Mouse (Mus musculus) forebrain, embryonic 16.5 days (tissue): ENCODE measurements at regions not wholly inside any gene's neighbourhood (a gene's known extent, or its start where the extent isn't known, plus 50 kb on each side); places are given as distances from the start of the nearest gene placed in this dataset.
"Not testable (repeated sequence)": the region's sequence is repeated elsewhere in the genome, so short reads cannot be mapped to it uniquely, and the experiment has no call there.

Source experiments
- ATAC-seq: fragments of 200-750 bp; cut with Nextera tagmentation; 2 replicates; pipeline ENCODE4 v1.8.0; 2017; ENCODE audit warnings: mild to moderate bottlenecking, moderate library complexity
- H3K27ac ChIP-seq: fragments of 300-500 bp; sonication (generic); 2 replicates; pipeline ENCODE4 v1.5.1; 2014; ENCODE audit warnings: low read length, control low read depth
- H3K27me3 ChIP-seq: fragments of 300-500 bp; sonication (generic); replicated peaks from 2 replicates; pipeline ENCODE4 v1.6.1; 2014; ENCODE audit warnings: low read length; ENCODE audit not compliant: control insufficient read depth, insufficient read depth
- H3K36me3 ChIP-seq: fragments of 300-500 bp; sonication (generic); 2 replicates; pipeline ENCODE4 v1.6.1; 2014; ENCODE audit not compliant: control insufficient read depth, insufficient read depth
- H3K4me1 ChIP-seq: fragments of 300-500 bp; sonication (generic); replicated peaks from 2 replicates; pipeline ENCODE4 v1.6.1; 2014; ENCODE audit warnings: low read length; ENCODE audit not compliant: control insufficient read depth, insufficient read depth
- H3K4me2 ChIP-seq: fragments of 300-500 bp; sonication (generic); 2 replicates; pipeline ENCODE4 v1.6.1; 2014; ENCODE audit warnings: mild to moderate bottlenecking, low read length, control low read depth
- H3K4me3 ChIP-seq: fragments of 300-500 bp; sonication (generic); replicated peaks from 2 replicates; pipeline ENCODE4 v1.5.1; 2014; ENCODE audit warnings: mild to moderate bottlenecking, low read length, control low read depth
- H3K9ac ChIP-seq: fragments of 300-500 bp; sonication (generic); replicated peaks from 2 replicates; pipeline ENCODE4 v1.6.1; 2014; ENCODE audit warnings: low read depth, low read length, control low read depth
- H3K9me3 ChIP-seq: fragments of 300-500 bp; sonication (generic); 2 replicates; pipeline ENCODE4 v1.6.1; 2016; ENCODE audit warnings: low read length; ENCODE audit not compliant: control insufficient read depth
- WGBS: fragments of 180-500 bp; shearing (Covaris S2); extraction: QIAGEN DNeasy Blood & Tissue Kit; methylation state at CpG from one replicate; pipeline ENCODE4 v1.1.7; 2014; 5-methylcytosine and 5-hydroxymethylcytosine counted together

- H3K4me2 ChIP-seq: no peak overlapping the region
These were observed 64.5 kb upstream of the Nap1l2 start for GRCm38 (mm10) chrX:103250961-103251360.

GRCm38 (mm10) chrX:103251478-103251877, 65.0 kb upstream of the Nap1l2 start:
- not testable (repeated sequence) for H3K36me3 ChIP-seq, H3K4me1 ChIP-seq, ATAC-seq, H3K9me3 ChIP-seq, H3K4me2 ChIP-seq, H3K9ac ChIP-seq, H3K27me3 ChIP-seq, H3K27ac ChIP-seq, H3K4me3 ChIP-seq

More at GRCm38 (mm10) chrX:103250961-103251360, 64.5 kb upstream of the Nap1l2 start:
- Histone ChIP-seq H3K4me3 (no peak overlapping the region), H3K9me3 (no peaks in the 10 kb centered on the region), H3K9ac (no peak overlapping the region), H3K27ac (no peak overlapping the region), H3K36me3 (no peaks in the 10 kb centered on the region), H3K4me1 (no peaks in the 10 kb centered on the region), H3K27me3 (no peaks in the 10 kb centered on the region; the same call in 1 of the 2 replicates)
- WGBS: 86% methylated on average over 2 of the region's 2 CpGs
- ATAC-seq: no peak

GRCm38 (mm10) chrX:103252056-103252850, 65.8 kb upstream of the Nap1l2 start:
- not testable (repeated sequence) for H3K27ac ChIP-seq, ATAC-seq, H3K27me3 ChIP-seq, H3K9ac ChIP-seq, H3K9me3 ChIP-seq, H3K4me1 ChIP-seq, H3K4me2 ChIP-seq, H3K4me3 ChIP-seq, H3K36me3 ChIP-seq
- WGBS: 41% methylated on average over 1 of the region's 1 CpGs

- H3K4me1 ChIP-seq: no peaks in the 10 kb centered on the region
- no peaks in the 10 kb centered on the region; the same call in 1 of the 2 replicates for H3K27me3 ChIP-seq
- H3K4me2 ChIP-seq: no peak overlapping the region
- no peak overlapping the region for H3K27ac ChIP-seq
- no peaks in the 10 kb centered on the region for H3K36me3 ChIP-seq
- H3K4me3 ChIP-seq: no peak overlapping the region
- no peaks in the 10 kb centered on the region for H3K9me3 ChIP-seq
- no peak for ATAC-seq
- H3K9ac ChIP-seq: no peak overlapping the region
- WGBS: 77% methylated on average over 6 of the region's 6 CpGs
These were observed 66.4 kb upstream of the Nap1l2 start for GRCm38 (mm10) chrX:103252881-103253280.

- no peak for ATAC-seq
- Histone ChIP-seq H3K4me1 (no peaks in the 10 kb centered on the region), H3K4me2 (no peak overlapping the region)
These were observed 66.3 kb upstream of the Cdx4 start for GRCm38 (mm10) chrX:103254867-103255266.

GRCm38 (mm10) chrX:103259882-103260281, 61.3 kb upstream of the Cdx4 start:
- Histone ChIP-seq H3K36me3 (no peaks in the 10 kb centered on the region), H3K4me1 (no peaks in the 10 kb centered on the region), H3K9me3 (no peaks in the 10 kb centered on the region), H3K27me3 (peaks cover 3% of the 10 kb centered on the region; the same call in 1 of the 2 replicates), H3K4me2 (no peak overlapping the region), H3K9ac (no peak overlapping the region), H3K27ac (no peak overlapping the region), H3K4me3 (no peak overlapping the region)
- WGBS: 6% methylated on average over 2 of the region's 2 CpGs
- ATAC-seq: peak; percentile 71

More at GRCm38 (mm10) chrX:103254867-103255266, 66.3 kb upstream of the Cdx4 start:
- WGBS: 93% methylated on average over 3 of the region's 3 CpGs
- H3K36me3 ChIP-seq: no peaks in the 10 kb centered on the region
- no peaks in the 10 kb centered on the region; the same call in 1 of the 2 replicates for H3K27me3 ChIP-seq
- no peak overlapping the region for H3K27ac ChIP-seq
- H3K9me3 ChIP-seq: no peaks in the 10 kb centered on the region
- no peak overlapping the region for H3K4me3 ChIP-seq
- no peak overlapping the region for H3K9ac ChIP-seq
